Mouse (Mus musculus) olfactory bulb, adult 2 months (tissue): Measurements from ENCODE around the gene Fancd2. TPM values are rescaled to one million over a fixed set of nuclear protein-coding genes. Genes with fewer than 3 reads are reported as not detected.

Experiments
- H3K27ac ChIP-seq: fragments of 200-500 bp; 2 replicates; pipeline ENCODE4 v1.5.1; 2012; ENCODE audit warnings: low read depth, low read length; ENCODE audit not compliant: insufficient read depth
- H3K4me1 ChIP-seq: fragments of 200-500 bp; 2 replicates; pipeline ENCODE4 v1.6.1; 2012; ENCODE audit warnings: low read length; ENCODE audit not compliant: control insufficient read depth, insufficient read depth
- H3K4me3 ChIP-seq: fragments of 200-500 bp; 2 replicates; pipeline ENCODE4 v1.5.1; 2012; ENCODE audit warnings: mild to moderate bottlenecking, low read depth, low read length, moderate library complexity; ENCODE audit not compliant: insufficient read depth
- CTCF ChIP-seq: fragments of 200-500 bp; IDR thresholded peaks from 2 replicates; pipeline ENCODE4 v1.5.1; 2012; ENCODE audit warnings: low read depth, mild to moderate bottlenecking, low read length, moderate library complexity; ENCODE audit not compliant: insufficient read depth
- POLR2A ChIP-seq: fragments of 200-500 bp; IDR thresholded peaks from 2 replicates; pipeline ENCODE4 v1.6.1; 2012; ENCODE audit warnings: mild to moderate bottlenecking, low read depth, low read length, moderate library complexity; ENCODE audit not compliant: insufficient read depth
- WGBS: fragments of 180-500 bp; shearing (Covaris S2); methylation state at CpG from one replicate; pipeline ENCODE4 v1.1.7; 2018; 5-methylcytosine and 5-hydroxymethylcytosine counted together
- polyA plus RNA-seq: library from polyadenylated mRNA; stranded (reverse); fragments of >200 nt; gene quantifications from 2 replicates; pipeline ENCODE4 v1.2.4, GENCODE M21; 2012; ENCODE audit warnings: low replicate concordance; ENCODE audit not compliant: missing spikeins, insufficient read depth, insufficient read length

Gene Fancd2
- polyA plus RNA-seq, 1 experiment = not detected

GRCm38 (mm10) chr6:113576044-113576443, 44.6 kb downstream of the Fancd2 start:
- whole genome bisulfite sequencing = 94% methylated on average over 6 of the region's 6 CpGs
- TF ChIP-seq POLR2A (no peak), CTCF (no peak)
- Histone ChIP-seq H3K4me1 (no peaks in the 10 kb centered on the region), H3K27ac (no peak overlapping the region), H3K4me3 (no peak overlapping the region)

- Histone ChIP-seq H3K4me1 (no peaks in the 10 kb centered on the region), H3K27ac (no peak overlapping the region), H3K4me3 (no peak overlapping the region)
- WGBS = 93% methylated on average over 3 of the region's 3 CpGs
- TF ChIP-seq POLR2A = no peak
- no peak for TF ChIP-seq CTCF
Observed at GRCm38 (mm10) chr6:113579306-113579705, 47.8 kb downstream of the Fancd2 start.

- Histone ChIP-seq H3K27ac (no peak overlapping the region), H3K4me3 (no peak overlapping the region), H3K4me1 (no peaks in the 10 kb centered on the region)
- 92% methylated on average over 4 of the region's 4 CpGs for WGBS
- TF ChIP-seq POLR2A (no peak), CTCF (no peak)
Observed at GRCm38 (mm10) chr6:113583023-113583422, 51.5 kb downstream of the Fancd2 start.

GRCm38 (mm10) chr6:113585065-113585464, 53.6 kb downstream of the Fancd2 start:
- no peak for TF ChIP-seq POLR2A
- no peak for TF ChIP-seq CTCF
- Histone ChIP-seq H3K27ac (no peak overlapping the region), H3K4me1 (no peaks in the 10 kb centered on the region), H3K4me3 (no peak overlapping the region)
- WGBS = 91% methylated on average over 5 of the region's 5 CpGs

- TF ChIP-seq POLR2A (no peak), CTCF (no peak)
Observed at GRCm38 (mm10) chr6:113586466-113587183, 55.1 kb downstream of the Fancd2 start.

GRCm38 (mm10) chr6:113592637-113593036, 61.2 kb downstream of the Fancd2 start:
- 95% methylated on average over 2 of the region's 2 CpGs for WGBS
- Histone ChIP-seq H3K27ac (no peak overlapping the region), H3K4me1 (no peaks in the 10 kb centered on the region), H3K4me3 (no peak overlapping the region)
- TF ChIP-seq CTCF (no peak), POLR2A (no peak)

More at GRCm38 (mm10) chr6:113586466-113587183, 55.1 kb downstream of the Fancd2 start:
- Histone ChIP-seq H3K4me3 (no peak overlapping the region), H3K27ac (no peak overlapping the region), H3K4me1 (no peaks in the 10 kb centered on the region)
- 49% methylated on average over 5 of the region's 5 CpGs for WGBS

- Histone ChIP-seq H3K4me1 (peaks cover 3% of the 10 kb centered on the region; the same call in 1 of the 2 replicates), H3K4me3 (no peak overlapping the region), H3K27ac (no peak overlapping the region)
- TF ChIP-seq CTCF (no peak), POLR2A (no peak)
- WGBS = 92% methylated on average over 4 of the region's 4 CpGs
Observed at GRCm38 (mm10) chr6:113597945-113598344, 66.5 kb downstream of the Fancd2 start.

GRCm38 (mm10) chr6:113599833-113600232, 68.4 kb downstream of the Fancd2 start:
- Histone ChIP-seq H3K27ac (no peak overlapping the region), H3K4me1 (peaks cover 3% of the 10 kb centered on the region; the same call in 1 of the 2 replicates), H3K4me3 (no peak overlapping the region)
- 64% methylated on average over 5 of the region's 5 CpGs for WGBS
- no peak for TF ChIP-seq POLR2A
- TF ChIP-seq CTCF = no peak

- Histone ChIP-seq H3K4me1 (peaks cover 3% of the 10 kb centered on the region; the same call in 1 of the 2 replicates), H3K27ac (no peak within 1 kb of the TSS), H3K4me3 (no peak within 1 kb of the TSS)
- WGBS = 38% methylated on average over 23 of the region's 23 CpGs
- TF ChIP-seq CTCF (no peak), POLR2A (no peak)
Observed at GRCm38 (mm10) chr6:113600543-113601139, 69.2 kb downstream of the Fancd2 start, which contains the start of gene Fancd2os. TSS of gene Fancd2os (minus strand) at chr6:113600715.
